Mouse (Mus musculus) brain, embryonic 14.5 days (tissue): ENCODE data around the gene Gm14147. TPM values are rescaled to one million over a fixed set of nuclear protein-coding genes. Genes with fewer than 3 reads are reported as not detected.
"Not testable (repeated sequence)": the region's sequence is repeated elsewhere in the genome, so short reads cannot be mapped to it uniquely, and the experiment has no call there.

Experiments
- DNase-seq: peaks from one replicate; pipeline ENCODE4 v3.0.0-alpha.2; 2011; ENCODE audit warnings: low read depth
- CTCF ChIP-seq: fragments of 200-500 bp; IDR thresholded peaks from 2 replicates; pipeline ENCODE4 v1.5.1; 2012; ENCODE audit warnings: inconsistent platforms, mild to moderate bottlenecking, moderate library complexity, borderline replicate concordance; ENCODE audit not compliant: insufficient read depth, insufficient read length; ENCODE audit errors: extremely low read depth
- polyA plus RNA-seq: library from polyadenylated mRNA; depleted of rRNA; stranded (reverse); fragments of >200 nt; gene quantifications from 2 replicates; pipeline ENCODE4 v1.2.3, GENCODE M21; 2012; rRNA removed

Gm14147 gene
- polyA plus RNA-seq, result not detected in 2 replicates

- DNase-seq, result not testable (repeated sequence)
Observed at GRCm38 (mm10) chr2:151097945-151098344, at the start of gene Gm14147. Gene Gm14147, plus strand, starts transcription at chr2:151098245.

DNA sequence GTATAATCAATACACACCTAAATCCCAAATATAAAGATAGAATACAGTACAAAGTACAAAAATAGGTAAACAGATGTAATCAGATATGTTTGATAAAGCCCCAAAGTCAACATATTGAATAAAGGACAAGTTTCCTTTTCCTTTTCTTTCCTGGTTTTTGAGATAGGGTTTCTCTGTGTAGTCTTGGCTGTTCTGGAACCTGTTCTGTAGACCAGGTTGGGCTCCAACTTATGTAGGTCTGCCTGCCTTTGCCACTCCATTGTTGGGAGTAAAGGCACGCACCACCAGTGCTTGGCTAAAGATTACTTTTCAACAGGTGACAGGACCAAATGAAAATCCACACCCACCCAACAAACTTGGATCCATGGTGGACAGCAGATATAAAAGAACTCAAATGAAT lies 41.4 kb upstream of the Gm14147 start:
- TF ChIP-seq CTCF, result no peak
- DNase-seq, result no peak

DNA sequence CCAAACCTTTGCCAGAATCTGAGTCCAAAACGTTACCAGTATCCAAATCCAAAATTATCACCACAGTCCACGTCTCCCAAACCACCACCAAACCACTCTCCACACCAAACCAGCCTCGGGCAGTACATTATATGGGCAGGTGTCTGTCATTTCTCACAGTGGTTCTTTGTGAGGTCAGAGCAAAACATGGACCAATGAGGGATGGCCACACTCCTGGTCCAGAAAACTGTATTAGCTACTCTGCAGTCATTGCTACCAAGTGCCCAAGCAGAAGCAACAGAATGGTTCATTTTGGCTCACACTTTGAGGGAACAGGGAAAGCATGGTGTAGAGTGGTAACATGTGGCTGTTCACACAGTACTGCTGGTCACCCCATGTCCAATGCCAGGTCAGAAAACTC lies 5.8 kb upstream of the Gm14147 start, which contains the start of gene Gm14151:
Gm14151 (minus strand) TSS at position 101 of the 400 bp plus-strand sequence.
- not testable (repeated sequence) for DNase-seq

Other genes starting within 250 kb of the Gm14147 start
- gene Abhd12, start 193.5 kb upstream of the Gm14147 start, polyA plus RNA-seq, result 72.4 and 76.2 TPM in 2 replicates
- 18.2 and 26.3 TPM in 2 replicates for gene Gins1, start 192.8 kb upstream of the Gm14147 start, polyA plus RNA-seq
- 11.2 and 16.4 TPM in 2 replicates for gene Ninl, start 58.9 kb upstream of the Gm14147 start, polyA plus RNA-seq
- 12.7 and 14.0 TPM in 2 replicates for gene Nanp, start 58.8 kb upstream of the Gm14147 start, polyA plus RNA-seq
- not detected in 2 replicates for gene Gm14151, start 5.9 kb upstream of the Gm14147 start, polyA plus RNA-seq